Mouse (Mus musculus) liver, embryonic 11.5 days (tissue): Measurements from ENCODE around the gene Snx20. TPM values are rescaled to one million over a fixed set of nuclear protein-coding genes. Genes with fewer than 3 reads are reported as not detected.

ENCODE experiments used
- ATAC-seq: fragments of 200-750 bp; cut with Nextera tagmentation; replicated peaks from 2 replicates; pipeline ENCODE4 v1.8.0; 2017; ENCODE audit warnings: moderate number of reproducible peaks, mild to moderate bottlenecking, moderate TSS enrichment, moderate library complexity; ENCODE audit not compliant: low FRiP score
- DNase-seq: peaks from one replicate; pipeline ENCODE4 v3.0.0-alpha.2; 2017; ENCODE audit warnings: low spot score
- H3K27ac ChIP-seq: fragments of 300-500 bp; sonication (generic); 2 replicates; pipeline ENCODE4 v1.5.1; 2014; ENCODE audit warnings: mild to moderate bottlenecking, low read depth, low read length, control low read depth
- H3K27me3 ChIP-seq: fragments of 300-500 bp; sonication (generic); replicated peaks from 2 replicates; pipeline ENCODE4 v1.6.1; 2014; ENCODE audit warnings: low read length, mixed read lengths; ENCODE audit not compliant: control insufficient read depth, insufficient read depth
- H3K36me3 ChIP-seq: fragments of 300-500 bp; sonication (generic); 2 replicates; pipeline ENCODE4 v1.6.1; 2014; ENCODE audit warnings: mild to moderate bottlenecking, low read length, moderate library complexity, mixed read lengths; ENCODE audit not compliant: control insufficient read depth, insufficient read depth
- H3K4me1 ChIP-seq: fragments of 300-500 bp; sonication (generic); replicated peaks from 2 replicates; pipeline ENCODE4 v1.6.1; 2014; ENCODE audit warnings: low read length, mixed read lengths; ENCODE audit not compliant: control insufficient read depth, insufficient read depth
- H3K4me2 ChIP-seq: fragments of 300-500 bp; sonication (generic); 2 replicates; pipeline ENCODE4 v1.6.1; 2014; ENCODE audit warnings: mild to moderate bottlenecking, control low read depth, moderate library complexity
- H3K4me3 ChIP-seq: fragments of 300-500 bp; sonication (generic); 2 replicates; pipeline ENCODE4 v1.5.1; 2014; ENCODE audit warnings: low read depth, low read length, control low read depth
- H3K9ac ChIP-seq: fragments of 300-500 bp; sonication (generic); 2 replicates; pipeline ENCODE4 v1.6.1; 2014; ENCODE audit warnings: low read depth, low read length, control low read depth
- H3K9me3 ChIP-seq: fragments of 300-500 bp; sonication (generic); 2 replicates; pipeline ENCODE4 v1.6.1; 2016; ENCODE audit warnings: low read length, inconsistent platforms, mixed read lengths; ENCODE audit not compliant: control insufficient read depth
- WGBS: fragments of 180-500 bp; shearing (Covaris S2); extraction: QIAGEN DNeasy Blood & Tissue Kit; methylation state at CpG from one replicate; pipeline ENCODE4 v1.1.7; 2014; 5-methylcytosine and 5-hydroxymethylcytosine counted together
- polyA plus RNA-seq: library from polyadenylated mRNA; unstranded; fragments of >200 nt; fragmentation: Nextera tagmentation; extraction: Ambion mirVana; gene quantifications from 2 replicates; pipeline ENCODE4 v1.2.1, GENCODE M21; 2014

Gene Snx20
- polyA plus RNA-seq, 1 experiment from 2014 or later, result 2.6 TPM

DNA sequence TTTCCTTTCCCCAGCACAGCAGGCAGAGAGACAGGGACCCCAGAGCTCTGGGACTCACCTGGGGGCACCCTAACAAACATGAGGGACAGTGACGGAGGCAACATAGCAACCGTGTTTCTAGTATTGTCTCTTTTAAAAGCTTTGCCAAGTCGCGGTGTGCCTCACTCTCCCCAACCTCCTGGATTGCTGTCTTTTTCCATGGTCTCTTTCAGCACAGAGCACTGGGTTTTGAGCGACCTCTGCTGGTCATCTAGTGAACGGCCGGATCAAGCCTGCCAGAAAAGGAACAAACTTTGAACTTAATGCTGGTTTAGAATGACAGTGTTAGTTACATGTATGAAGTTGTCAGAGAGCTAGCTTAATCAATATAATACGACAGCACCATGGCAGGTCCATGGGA lies 14.5 kb downstream of the Snx20 start:
- Histone ChIP-seq H3K27me3 (peaks cover 12% of the 10 kb centered on the region), H3K9me3 (no peaks in the 10 kb centered on the region), H3K27ac (no peak overlapping the region), H3K36me3 (no peaks in the 10 kb centered on the region), H3K4me2 (no peak overlapping the region), H3K4me3 (no peak overlapping the region), H3K9ac (no peak overlapping the region), H3K4me1 (no peaks in the 10 kb centered on the region)
- 3% methylated on average over 8 of the region's 8 CpGs for WGBS
- 0 out of 2 replicates have a peak, but pooled peaks have one; percentile 36 for ATAC-seq
- peak; percentile 56 for DNase-seq

- Histone ChIP-seq H3K4me3 (no peak overlapping the region), H3K27me3 (peaks cover 7% of the 10 kb centered on the region), H3K4me2 (no peak overlapping the region), H3K4me1 (no peaks in the 10 kb centered on the region), H3K9ac (no peak overlapping the region), H3K9me3 (no peaks in the 10 kb centered on the region), H3K27ac (no peak overlapping the region), H3K36me3 (no peaks in the 10 kb centered on the region)
- WGBS, result 67% methylated on average over 5 of the region's 5 CpGs
- ATAC-seq (no peak), DNase-seq (no peak)
Observed at GRCm38 (mm10) chr8:88620931-88621330, 15.0 kb downstream of the Snx20 start.

GRCm38 (mm10) chr8:88619513-88619912 lies 16.4 kb downstream of the Snx20 start:
- H3K4me1 ChIP-seq, result no peaks in the 10 kb centered on the region
- H3K27me3 ChIP-seq, result no peaks in the 10 kb centered on the region; the same call in 1 of the 2 replicates
- H3K36me3 ChIP-seq, result no peaks in the 10 kb centered on the region
- ATAC-seq (no peak), DNase-seq (no peak)
- no peak overlapping the region for H3K4me3 ChIP-seq
- H3K9ac ChIP-seq, result no peak overlapping the region
- no peak overlapping the region for H3K4me2 ChIP-seq
- H3K27ac ChIP-seq, result no peak overlapping the region
- no peaks in the 10 kb centered on the region for H3K9me3 ChIP-seq
- WGBS, result 54% methylated on average over 3 of the region's 3 CpGs

DNA sequence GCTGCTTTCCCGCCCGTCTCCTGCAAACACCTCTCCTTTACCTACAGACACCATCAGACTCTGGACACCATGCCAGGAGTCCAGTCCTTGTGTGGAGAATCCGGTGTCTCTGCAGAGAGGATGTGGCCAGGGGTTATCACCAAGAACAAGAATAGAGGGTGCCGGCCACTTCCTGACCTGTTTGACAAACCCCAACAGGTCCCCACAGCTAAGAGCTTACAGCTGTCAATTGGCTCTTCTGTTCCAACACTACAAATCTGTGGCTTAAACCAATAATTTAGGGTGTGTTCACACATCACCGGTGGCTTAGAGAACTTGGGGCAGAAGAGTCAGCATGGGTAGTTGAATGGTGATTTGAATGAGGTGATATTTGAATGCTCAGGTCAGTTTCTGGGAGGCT lies 17.3 kb downstream of the Snx20 start:
- H3K9ac ChIP-seq, result no peak overlapping the region
- H3K4me2 ChIP-seq, result no peak overlapping the region
- ATAC-seq (no peak), DNase-seq (no peak)
- H3K9me3 ChIP-seq, result no peaks in the 10 kb centered on the region
- H3K27ac ChIP-seq, result no peak overlapping the region
- H3K4me1 ChIP-seq, result no peaks in the 10 kb centered on the region
- H3K27me3 ChIP-seq, result no peaks in the 10 kb centered on the region
- no peaks in the 10 kb centered on the region for H3K36me3 ChIP-seq
- H3K4me3 ChIP-seq, result no peak overlapping the region
- 37% methylated on average over 5 of the region's 5 CpGs for WGBS

DNA sequence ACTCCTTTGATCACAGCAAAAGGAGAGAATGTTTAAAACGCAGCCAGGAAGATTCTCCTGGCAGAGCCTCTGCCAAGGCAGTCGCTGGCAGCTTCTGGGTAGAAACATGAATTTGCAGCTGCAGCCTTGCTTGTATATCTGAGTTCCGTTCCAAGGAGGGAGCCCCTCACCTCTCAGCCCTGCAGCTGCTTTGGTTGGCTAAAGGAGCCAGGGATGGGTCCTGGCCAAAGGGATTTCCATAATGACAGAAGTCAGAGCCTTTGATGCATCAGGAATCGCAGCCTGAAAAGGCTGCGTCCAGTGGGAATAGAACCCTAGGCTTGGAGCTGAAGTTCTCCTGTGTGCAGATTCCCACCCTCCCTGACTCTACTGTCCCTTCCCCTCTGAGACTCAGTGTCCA lies 20.9 kb downstream of the Snx20 start:
- Histone ChIP-seq H3K9me3 (no peaks in the 10 kb centered on the region), H3K4me3 (no peak overlapping the region), H3K27me3 (no peaks in the 10 kb centered on the region), H3K9ac (no peak overlapping the region), H3K4me1 (no peaks in the 10 kb centered on the region), H3K36me3 (no peaks in the 10 kb centered on the region), H3K27ac (no peak overlapping the region), H3K4me2 (no peak overlapping the region)
- ATAC-seq (no peak), DNase-seq (no peak)
- 62% methylated on average over 5 of the region's 5 CpGs for WGBS

DNA sequence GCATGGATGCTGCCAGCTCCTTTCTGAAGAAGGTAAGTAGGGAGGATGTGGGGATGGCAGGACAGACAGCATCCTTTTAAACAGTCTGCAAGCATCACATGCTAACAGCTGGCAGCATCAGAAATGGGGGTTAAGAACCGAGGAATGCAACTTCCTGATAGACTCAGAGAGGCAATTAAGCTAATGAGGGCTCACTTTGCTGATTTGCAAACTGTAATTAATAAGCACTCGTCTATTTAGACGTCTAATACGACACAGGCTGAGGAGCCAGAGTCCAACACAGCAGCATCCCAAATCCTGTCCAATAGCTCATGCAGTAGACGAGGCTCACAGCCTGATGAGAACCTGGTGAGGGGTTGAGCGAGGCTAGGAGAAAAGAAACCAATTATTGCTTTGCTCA lies 25.7 kb downstream of the Snx20 start:
- no peaks in the 10 kb centered on the region for H3K36me3 ChIP-seq
- no peak for DNase-seq
- 73% methylated on average over 6 of the region's 6 CpGs for WGBS
- H3K9me3 ChIP-seq, result no peaks in the 10 kb centered on the region
- no peak for ATAC-seq
- H3K9ac ChIP-seq, result no peak overlapping the region
- no peak overlapping the region for H3K4me2 ChIP-seq
- H3K4me1 ChIP-seq, result no peaks in the 10 kb centered on the region
- H3K27me3 ChIP-seq, result no peaks in the 10 kb centered on the region
- no peak overlapping the region for H3K4me3 ChIP-seq
- no peak overlapping the region for H3K27ac ChIP-seq

GRCm38 (mm10) chr8:88609036-88609435 lies 26.9 kb downstream of the Snx20 start:
- Histone ChIP-seq H3K9me3 (no peaks in the 10 kb centered on the region), H3K36me3 (no peaks in the 10 kb centered on the region), H3K4me3 (no peak overlapping the region), H3K4me1 (no peaks in the 10 kb centered on the region), H3K27me3 (no peaks in the 10 kb centered on the region), H3K4me2 (no peak overlapping the region), H3K9ac (no peak overlapping the region), H3K27ac (no peak overlapping the region)
- WGBS, result 71% methylated on average over 8 of the region's 8 CpGs
- DNase-seq (no peak), ATAC-seq (no peak)

DNA sequence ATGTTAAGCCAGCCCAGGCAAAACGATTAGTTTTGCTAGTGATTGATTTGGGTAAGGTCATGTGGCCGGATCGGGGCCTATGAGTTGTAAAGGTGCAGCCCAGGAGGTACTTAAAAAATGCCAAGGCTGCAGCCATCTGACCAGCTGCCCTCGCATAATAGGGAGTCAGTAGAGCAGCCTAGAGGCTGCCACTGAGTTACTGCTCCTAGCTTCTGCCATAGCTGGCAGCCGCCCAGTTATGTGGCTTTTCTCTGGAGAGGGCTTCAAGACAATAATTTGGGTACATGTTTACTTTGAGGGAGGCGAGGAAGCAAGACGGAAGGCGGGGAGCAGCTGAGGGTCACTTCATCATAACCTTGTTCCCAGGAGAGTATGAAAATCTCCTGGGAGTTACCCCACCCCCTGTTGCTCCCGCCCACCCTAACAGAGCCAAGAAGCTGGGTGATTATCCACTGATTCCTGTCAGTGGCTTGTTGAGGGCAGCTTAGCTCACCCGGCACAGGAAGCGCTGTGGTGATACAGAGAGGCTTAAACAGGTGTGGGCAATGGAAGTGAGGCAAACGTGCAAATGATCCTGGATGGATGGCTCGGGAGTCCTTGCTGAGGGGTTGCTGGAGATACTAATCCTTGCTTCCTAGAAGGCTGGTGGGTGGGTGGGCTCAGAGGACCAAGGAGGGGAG lies 30.4 kb downstream of the Snx20 start:
- Histone ChIP-seq H3K27me3 (peaks cover 3% of the 10 kb centered on the region; the same call in 1 of the 2 replicates), H3K36me3 (no peaks in the 10 kb centered on the region), H3K4me2 (no peak overlapping the region), H3K9me3 (no peaks in the 10 kb centered on the region), H3K27ac (no peak overlapping the region), H3K4me1 (no peaks in the 10 kb centered on the region), H3K4me3 (no peak overlapping the region), H3K9ac (no peak overlapping the region)
- WGBS, result 53% methylated on average over 13 of the region's 13 CpGs
- ATAC-seq (no peak), DNase-seq (no peak)
